Mouse (Mus musculus): ENCODE data around the gene Son.

- no peak for TF ChIP-seq CTCF (IDR thresholded peaks at IDR 0.05; ENCODE audit: borderline replicate concordance, extremely low read depth, insufficient read depth, insufficient read length)
- TF ChIP-seq POLR2A (IDR thresholded peaks at IDR 0.05; ENCODE audit: borderline replicate concordance, extremely low read depth, insufficient read depth, insufficient read length, poor library complexity, severe bottlenecking): no peak
Measured at GRCm38 (mm10) chr16:91695108-91695755, 47.9 kb downstream of the Son start.

All from brain, embryonic 14.5 days (tissue).